Mouse (Mus musculus): ENCODE data around the gene Slc38a5.

Gene Slc38a5

DNA sequence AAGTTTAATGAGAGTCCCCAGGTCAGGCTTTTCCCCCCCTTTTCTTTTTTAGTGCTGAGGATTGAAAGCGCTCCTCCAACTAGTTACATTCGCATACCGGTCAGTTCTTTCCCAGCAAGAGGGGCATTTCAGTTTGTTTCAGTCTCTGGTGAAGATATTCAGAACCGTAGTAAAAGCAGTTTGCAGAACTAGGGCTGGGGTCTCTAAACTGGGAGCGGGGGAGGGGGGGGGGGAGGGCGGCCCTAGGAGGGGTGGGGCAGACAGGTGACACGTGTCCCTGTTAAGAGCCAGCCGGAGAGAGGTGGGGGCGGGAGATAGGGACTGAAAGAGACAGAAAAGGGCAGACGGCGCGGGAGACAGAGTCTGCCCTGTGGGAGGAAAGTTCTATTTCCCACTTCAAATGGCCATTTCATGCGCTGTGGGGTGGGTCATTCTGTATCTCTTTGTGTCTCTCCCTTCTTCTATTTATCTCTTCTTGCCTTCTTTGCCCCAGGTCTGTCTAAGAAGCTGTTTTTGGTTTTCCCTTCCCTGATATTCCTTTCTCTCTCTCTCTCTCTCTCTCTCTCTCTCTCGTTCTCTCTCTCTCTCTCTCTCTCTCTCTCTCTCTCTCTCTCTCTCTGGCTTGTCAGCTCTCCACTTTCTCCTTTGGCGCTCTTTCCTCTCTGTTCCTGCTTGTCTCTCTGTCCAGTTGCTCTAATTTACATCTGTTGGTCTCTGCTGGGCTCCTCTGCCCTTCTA, at the start of gene Slc38a5:
TSS of gene Slc38a5 (plus strand) at position 51 of the 738 bp plus-strand sequence.
- in situ Hi-C loops (cut with MboI), result no loop called here

DNA sequence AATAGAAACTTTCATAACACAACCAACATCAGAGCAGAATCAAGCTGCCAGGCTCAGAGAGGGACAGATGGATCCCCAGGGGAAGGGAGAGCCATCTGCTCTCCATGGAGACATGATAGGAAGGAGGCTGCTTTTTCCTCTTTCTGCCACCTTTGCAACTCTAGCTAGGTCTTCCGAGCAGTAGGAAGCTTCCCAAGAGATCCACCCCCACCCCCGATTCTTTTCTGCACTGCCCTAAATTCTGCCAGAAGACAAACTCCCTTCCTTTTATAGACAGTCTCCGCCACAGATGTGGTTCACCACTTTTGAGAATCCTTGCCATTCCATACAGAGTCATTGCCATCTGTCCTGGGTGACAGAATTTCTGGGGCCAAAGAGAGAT, 48.6 kb upstream of the Slc38a5 start:
- in situ Hi-C loops (cut with MboI), result no loop called here

DNA sequence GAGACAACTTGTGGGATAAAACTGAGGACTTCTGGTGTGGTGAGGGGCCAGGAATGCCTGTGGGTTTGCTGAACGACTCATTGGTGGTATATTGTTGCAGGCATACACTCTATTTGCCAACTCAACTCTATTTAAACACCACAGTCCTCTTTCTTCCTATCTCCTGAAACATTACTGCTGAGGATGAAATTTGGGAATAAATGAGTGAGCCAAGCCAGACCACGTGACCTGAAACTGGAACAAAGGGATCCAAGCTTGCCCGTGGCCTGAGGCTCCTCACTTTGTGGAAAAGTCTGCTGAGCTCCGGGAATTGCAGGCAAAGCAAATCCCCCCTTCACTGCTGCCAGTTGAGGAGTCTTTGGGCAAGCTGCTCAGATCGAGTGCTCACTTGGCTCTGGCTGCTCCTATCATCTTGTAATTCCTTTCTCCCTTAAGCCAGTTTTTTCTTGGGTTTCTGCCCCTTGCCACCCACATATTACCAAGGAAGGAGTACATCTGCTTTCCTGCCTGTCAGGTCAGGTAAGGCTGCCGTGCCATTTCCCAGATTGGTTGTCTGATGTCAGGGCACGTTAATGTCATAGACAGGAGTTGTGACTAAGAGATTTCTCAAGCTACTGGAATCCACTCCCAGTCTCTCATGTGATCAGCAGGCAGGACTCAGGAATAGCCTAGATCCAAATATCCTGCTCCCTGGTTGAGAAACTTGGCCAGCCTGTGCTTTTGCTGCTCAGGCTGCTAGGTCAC, 48.1 kb upstream of the Slc38a5 start:
- in situ Hi-C loops (cut with MboI), result no loop called here

DNA sequence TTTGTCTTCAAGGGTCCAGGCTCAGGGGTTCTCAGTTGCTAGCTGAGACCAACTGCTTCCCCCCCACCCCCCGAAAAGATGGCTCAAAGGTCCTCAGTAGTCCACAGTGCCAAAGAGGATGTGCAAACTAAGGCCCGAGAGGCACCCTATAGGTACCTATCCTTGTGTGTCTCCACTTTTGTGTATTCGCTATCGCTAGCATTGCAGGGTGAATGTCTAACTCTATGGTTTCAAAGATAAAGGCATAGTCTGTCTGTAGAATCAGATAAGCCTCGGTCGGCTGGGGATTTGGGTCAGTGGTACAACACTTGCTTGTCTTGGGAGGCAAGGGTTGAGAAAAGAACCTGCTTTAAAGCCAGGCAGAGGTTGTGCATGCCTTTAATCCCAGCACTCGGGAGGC, 47.5 kb upstream of the Slc38a5 start:
- in situ Hi-C loops (cut with MboI), result no loop called here

DNA sequence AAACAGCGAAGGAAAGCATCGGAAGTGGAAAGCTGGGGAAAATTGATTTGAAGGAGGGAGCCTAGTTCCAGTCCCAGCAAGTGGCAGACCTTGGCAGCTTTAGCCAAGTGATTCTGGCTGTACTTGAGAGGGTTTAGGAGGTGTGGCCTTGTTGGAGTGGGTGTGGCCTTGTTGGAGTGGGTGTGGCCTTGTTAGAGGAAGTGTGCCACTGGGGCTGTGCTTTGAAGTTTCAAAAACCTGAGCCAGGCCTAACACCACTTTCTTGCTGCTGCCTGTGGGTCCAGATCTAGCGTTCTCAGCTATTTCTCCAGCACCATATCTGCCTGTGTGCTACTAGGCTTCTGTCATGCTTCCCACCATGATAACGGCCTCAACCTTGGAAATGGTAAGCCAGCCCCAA, 40.7 kb upstream of the Slc38a5 start:
- in situ Hi-C loops (cut with MboI), result no loop called here

DNA sequence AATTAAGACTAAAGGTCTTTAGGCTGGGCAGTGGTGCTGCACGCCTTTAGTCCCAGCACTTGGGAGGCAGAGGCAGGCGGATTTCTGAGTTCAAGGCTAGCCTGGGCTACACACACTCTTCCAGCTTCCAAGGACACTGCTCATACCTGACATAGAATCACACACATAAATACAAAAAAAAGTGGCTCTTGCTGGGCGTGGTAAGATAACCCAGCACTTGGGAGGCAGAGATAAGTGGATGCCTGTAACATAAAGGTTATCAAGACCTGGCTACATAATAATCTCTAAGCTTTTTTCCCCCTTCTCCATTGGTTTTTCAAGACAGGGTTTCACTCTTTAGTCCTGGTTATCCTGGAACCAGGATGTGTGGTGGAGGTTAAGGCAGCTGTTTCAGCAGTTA, 37.3 kb upstream of the Slc38a5 start:
- in situ Hi-C loops (cut with MboI), result no loop called here

DNA sequence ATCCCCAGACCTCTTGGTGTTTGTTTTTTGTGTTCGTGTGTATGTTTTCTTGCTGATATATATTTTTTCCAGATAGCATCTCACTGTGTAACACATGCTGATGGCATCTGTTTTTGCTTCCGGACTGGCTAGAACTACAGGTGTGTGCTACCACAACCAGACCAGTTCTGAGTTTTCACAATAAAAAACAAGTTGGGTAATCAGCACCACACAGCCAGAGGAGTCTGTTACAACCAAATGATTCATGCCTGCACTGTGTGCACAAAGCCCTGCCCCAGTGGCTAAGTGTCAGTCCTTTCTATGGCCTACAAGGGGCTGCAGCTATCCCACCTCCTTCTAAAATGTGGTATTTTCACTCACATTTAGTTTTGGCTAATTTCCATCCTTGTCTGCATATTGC, 34.2 kb upstream of the Slc38a5 start:
- in situ Hi-C loops (cut with MboI), result no loop called here

DNA sequence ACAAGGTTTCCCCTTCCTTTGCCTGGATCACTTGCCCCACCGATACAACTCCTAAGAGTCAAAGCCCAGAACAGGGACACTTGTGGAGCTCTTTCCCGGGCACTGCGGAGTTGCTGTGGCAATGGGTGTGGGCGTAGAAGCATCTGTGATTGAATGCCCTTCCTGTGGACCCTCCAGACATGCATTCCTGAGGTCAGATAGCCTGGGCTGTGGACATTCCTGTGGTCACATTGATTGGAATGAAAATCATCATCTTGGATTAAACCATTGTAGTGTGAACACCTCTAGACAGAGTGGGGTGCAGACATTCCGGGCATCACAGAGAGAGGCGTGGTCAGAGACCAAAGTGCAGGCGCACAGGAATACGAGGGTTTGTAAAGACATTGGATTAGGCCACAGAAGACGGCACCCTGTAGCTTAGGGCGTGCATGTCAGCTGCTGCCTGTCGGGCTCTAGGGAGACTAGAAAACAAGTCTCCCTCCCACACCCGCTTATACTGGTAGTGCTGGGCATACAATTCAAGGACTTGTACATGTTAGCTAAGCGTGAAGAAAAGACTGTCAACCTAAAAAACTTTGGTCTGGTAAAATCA, 32.0 kb upstream of the Slc38a5 start:
- in situ Hi-C loops (cut with MboI), result no loop called here

DNA sequence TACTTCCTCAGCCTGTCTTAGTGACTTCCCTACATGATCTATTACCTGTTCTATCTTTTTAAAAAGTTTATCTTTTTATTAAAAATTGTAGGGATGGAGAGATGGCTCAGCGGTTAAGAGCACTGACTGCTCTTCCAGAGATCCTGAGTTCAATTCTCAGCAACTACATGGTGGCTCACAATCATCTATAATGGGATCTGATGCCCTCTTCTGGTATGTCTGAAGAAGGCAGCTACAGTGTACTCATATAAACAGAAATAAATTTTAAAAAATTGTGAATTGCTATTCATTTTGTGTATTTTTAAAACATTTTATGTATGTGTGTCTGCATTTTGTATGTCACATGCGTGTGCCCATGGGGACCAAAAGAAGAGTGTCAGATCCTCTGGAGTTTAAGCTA, 23.3 kb upstream of the Slc38a5 start:
- in situ Hi-C loops (cut with MboI), result no loop called here

DNA sequence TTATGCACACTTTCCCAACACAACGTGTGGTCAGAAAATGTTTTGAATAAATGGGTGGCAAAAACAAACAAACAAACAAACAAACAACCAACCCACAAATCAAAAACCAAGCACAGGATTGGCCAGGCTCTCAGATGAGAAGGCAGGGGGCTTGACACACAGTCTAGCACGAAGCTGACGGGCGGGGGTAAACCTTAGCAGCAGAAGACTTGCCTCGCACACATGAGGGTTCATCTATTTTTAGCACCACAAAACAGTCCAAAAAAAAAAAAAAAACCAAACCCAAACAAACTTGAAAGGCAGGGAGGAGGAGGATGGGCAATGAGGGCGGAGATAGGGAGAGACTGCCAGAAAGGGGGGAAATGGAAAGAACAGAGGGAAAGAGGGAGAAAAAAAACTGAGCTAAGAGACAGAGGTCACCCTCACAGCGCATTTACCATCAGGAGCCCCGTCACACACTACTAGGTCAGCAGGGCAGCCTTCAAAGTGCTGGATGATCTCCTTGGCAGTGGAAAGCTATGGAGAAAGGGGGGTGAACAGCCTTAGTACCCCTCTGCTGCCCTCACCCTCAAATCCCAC, 22.3 kb upstream of the Slc38a5 start:
- in situ Hi-C loops (cut with MboI), result no loop called here

DNA sequence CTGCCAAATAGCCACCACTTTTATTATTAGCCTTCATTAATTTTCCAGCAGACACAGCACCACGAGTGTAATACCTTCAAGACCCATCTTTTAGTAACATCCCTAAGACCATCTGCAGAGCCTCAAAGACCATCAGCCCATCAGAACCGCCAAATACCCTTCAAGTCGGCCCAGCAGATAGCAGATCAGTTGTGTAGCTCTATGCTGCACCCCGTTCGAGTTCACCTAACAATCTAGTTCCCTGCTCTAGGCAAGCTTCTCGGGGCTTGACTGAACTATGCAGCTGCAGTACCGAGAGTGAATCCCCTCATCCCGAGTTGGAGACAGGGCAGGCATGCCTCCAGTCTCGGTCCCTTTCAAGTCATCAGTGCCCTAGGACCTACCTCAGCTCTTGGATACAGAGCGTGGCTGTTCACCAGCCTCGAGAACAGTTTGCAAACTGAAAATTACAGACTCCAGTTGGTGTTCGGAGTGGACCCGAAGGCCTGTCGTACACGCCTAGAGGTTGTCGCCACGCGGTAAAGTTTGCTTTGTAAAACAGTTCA, 19.1 kb upstream of the Slc38a5 start:
- in situ Hi-C loops (cut with MboI), result no loop called here

DNA sequence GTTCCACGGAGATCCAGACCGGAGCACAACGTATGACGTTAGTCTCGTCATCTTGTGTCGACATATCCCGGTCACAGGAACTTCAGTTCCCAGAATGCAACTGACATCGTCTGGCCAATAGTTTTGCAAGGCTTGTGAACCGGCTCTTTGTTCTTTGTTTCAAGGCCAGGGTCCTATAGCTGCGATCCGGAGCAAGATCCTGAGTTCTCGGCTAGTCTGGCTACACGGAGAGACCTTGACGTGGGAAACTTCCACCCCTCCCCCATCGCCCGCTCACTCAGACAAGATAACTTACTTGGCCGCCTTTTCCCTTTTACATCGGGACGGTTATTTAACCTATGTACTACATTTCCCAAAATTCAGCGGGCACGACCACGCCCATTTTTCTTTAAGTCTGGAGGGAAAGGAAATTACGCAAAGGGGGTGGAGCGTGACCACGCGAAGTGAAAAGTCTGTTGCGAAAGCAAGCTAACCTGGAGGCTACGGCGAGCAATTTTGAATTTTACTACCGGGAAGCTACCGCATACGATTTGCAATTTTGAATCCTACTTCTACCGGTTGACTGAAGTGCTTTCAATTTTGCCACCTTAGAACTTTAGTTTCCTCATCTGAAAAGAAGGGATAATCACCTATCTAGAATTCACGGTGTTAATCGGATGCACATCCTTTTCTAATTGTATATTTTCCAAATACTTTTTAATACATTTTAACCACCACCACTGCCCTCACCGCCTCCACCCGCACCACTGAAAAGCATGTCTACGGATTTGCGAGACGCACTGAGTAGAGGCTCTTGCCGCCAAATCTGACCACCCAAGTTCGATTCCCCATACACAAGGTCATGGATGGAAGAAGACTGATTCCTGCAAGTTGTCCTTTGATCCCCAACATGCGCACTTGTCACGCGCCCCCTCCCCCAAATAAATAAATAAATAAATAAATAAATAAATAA, 18.3 kb upstream of the Slc38a5 start, which contains the start of gene Ftsj1:
TSS of gene Ftsj1 (minus strand) at position 73 of the 952 bp plus-strand sequence.
- in situ Hi-C loops (cut with MboI), result no loop called here

DNA sequence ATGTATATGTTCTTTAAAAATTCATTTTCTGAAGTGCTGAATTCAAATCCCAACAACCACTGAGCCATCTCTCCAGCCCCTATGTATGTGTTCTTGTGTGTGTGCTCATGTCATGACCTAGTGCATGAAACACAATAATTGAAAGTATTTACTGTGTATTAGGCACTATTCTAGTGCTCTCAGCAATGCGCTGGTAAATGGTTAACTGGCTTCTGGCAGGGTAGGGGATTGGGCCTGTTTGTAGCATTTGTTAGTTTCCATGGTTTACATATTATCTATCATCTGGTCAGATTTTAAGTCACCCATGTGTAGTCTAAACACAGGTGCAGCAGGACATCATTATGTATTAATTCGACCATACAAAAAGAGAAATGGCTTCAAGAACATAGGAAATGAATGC, 17.2 kb upstream of the Slc38a5 start:
- in situ Hi-C loops (cut with MboI), result no loop called here

DNA sequence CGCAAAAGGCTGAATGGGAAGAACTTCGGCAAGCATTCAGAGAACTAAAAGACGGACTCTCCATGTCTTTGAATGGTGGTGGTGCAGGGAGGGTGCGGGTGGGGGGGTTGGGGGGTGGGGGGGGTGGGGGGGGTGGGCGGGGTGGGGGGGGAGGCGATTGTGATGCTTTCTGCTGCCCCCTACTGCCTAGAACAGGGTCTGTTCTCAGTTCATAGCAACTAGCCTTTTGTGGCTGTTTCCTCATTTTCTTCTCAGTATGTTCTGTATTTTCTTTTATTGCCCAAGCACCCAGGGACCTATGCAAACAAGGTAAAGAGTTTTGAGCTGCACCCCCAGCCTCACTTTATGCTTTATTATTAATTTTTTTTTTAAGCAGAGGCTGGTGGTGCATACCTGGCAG, 15.1 kb upstream of the Slc38a5 start:
- in situ Hi-C loops (cut with MboI), result no loop called here

DNA sequence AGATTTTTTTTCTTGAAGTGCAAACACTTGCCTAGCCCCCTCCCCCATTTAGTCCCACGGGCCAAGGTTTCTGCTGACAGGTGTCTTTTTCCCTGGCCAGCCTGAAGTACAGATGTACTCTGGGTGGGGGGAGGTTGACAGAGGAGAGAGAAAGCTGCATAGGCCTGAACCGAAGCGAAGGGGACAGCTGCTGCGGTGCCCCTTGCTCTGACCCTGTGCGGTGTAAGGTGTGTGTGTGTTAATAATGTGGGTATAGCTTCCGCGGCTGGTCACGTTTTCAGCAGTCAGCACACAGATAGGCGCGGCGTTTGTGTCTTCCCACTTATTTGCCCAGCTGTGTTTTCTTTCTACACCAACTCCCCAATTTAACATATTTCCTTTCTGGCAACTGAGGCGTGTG, 11.5 kb upstream of the Slc38a5 start:
- in situ Hi-C loops (cut with MboI), result no loop called here

DNA sequence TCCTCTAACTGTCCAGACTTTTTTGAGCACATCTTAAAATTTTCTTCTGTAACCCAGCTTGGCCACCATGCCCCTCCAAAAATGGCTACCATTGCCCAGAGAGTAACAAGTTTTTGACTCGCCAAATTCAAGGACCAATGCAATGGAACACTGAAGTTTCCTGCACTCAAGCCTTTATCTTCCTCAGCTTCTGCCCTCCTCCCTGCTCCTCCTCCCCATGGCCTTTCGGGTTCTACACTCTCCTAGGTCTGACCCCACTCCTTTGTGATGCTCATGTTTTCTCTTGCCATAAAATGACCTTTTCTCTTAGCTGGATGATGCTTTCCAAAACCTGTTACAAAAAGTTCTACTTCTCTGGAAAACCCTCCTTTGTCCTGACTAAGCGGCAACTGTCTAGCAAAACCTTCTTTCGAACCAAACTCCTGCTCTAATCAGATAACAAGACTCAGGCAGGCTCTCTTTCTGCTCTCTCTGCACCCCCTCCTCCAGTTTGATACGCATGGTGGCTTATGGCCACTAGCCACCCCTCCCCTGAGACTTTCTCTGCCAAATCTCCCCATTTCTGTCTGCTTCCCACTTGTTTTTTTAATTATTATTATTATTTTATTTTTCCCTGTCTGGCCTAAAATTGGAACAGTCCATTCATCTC, 7.7 kb upstream of the Slc38a5 start:
- in situ Hi-C loops (cut with MboI), result no loop called here

DNA sequence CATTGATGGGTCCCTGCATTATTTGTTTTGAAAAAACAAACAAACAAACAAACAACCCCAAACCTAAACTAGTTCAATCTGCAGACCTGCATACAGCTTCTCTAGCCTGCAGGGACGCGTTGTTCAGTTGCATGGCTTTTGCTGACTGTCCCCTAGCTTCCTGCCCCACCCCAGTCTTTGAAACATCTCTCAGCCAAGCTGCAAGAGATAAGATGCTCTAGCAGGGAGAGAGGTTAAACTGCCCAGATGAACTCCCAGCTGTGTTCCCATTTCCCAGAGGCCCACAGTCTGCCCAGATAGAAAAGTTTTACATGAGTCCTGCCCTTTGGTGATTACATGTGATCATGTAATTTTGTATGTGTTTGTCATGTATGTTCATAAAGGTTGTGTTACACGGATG, 6.7 kb upstream of the Slc38a5 start:
- in situ Hi-C loops (cut with MboI), result no loop called here

DNA sequence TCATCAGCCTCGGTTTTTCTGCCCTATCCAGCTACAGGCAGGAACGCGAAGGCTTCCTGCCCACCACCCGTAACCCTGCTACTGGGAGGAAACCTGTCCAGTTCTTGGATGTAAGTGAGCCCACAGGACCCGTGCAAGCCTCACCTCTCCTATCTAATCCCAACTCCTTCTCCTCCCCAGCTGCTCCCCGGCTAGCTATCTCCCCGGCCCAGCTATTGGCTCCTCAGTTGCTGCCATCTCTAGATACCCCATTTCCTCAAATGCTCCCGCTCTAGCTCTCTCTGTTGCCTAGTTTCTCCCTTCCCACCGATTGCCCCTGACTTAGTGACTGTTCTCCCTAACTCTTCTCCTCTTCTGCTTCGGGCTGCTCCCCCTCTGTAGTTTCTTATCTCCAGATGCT, 1.1 kb downstream of the Slc38a5 start:
- in situ Hi-C loops (cut with MboI), result no loop called here

DNA sequence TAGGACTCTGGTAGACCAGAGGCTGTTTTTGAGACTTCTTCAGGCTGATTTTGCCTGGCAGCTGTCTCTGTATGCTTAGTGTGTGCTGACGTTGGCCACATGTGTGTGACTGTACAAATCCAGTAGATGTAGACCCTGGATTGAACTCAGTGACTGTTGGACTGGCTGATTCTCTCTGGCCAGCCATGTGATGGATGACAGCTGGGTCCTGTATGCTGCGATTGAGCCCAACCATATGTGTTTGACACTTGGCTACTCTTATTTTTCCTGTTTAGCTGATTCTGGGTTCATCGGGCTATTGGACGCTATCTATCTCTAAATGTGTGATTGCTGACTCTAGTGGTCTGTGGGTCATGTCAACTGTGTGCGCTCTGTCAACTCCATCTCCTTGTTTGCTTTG, 3.1 kb downstream of the Slc38a5 start:
- in situ Hi-C loops (cut with MboI), result no loop called here

DNA sequence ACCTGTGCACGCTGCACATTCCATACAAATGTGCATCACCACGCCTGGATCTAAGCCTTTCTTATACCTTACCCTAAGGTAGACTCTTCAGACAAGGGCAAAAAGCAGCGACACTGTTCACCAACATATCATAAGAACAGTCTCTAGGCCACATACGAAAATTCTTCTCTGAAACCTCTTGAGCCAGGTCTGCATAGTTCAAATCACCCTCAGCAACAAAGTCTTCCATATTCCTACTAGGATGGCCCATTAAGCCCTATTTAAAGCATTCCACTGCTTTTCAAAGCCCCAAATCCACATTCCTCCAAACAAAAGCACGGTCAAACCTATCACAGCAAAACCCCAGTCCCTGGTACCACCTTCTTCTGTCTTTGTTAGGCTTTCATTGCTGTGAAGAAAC, 17.7 kb downstream of the Slc38a5 start:
- in situ Hi-C loops (cut with MboI), result no loop called here

DNA sequence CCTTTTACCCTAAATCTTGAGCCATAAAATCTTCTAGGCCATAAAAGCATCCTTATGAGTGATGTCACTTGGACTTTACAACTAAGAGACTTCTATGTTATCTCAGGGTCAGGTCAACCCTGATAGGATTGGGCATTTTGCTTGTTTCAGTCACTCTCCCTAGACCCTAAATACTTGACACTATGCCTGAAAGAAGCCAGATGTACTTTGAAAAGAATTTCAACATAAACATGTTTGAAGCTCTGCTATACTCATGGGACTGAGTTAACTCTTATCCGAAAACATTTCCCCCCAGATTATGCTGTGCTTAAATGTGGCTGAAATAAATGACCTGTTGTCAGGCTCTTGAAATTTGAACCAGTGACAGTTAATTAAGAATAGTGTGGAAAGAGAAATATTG, 38.4 kb downstream of the Slc38a5 start:
- in situ Hi-C loops (cut with MboI), result no loop called here
